Mouse (Mus musculus) liver, embryonic 14.5 days (tissue): ENCODE data around the gene Ptx3.

Source experiments
- CTCF ChIP-seq: IDR thresholded peaks from 2 replicates; pipeline ENCODE4 v1.5.1; 2016; ENCODE audit warnings: antibody characterized with exemption, low read depth, control low read depth
- EP300 ChIP-seq: IDR thresholded peaks from 2 replicates; pipeline ENCODE4 v1.6.1; 2016; ENCODE audit warnings: antibody characterized with exemption, low read depth

GRCm38 (mm10) chr3:66263270-66263669, 43.6 kb downstream of the Ptx3 start:
- no peak for TF ChIP-seq CTCF
- TF ChIP-seq EP300, result no peak
